Mouse (Mus musculus) Patski (cell line): ENCODE data around the gene Sh3bgrl. TPM values are rescaled to one million over a fixed set of nuclear protein-coding genes. Genes with fewer than 3 reads are reported as not detected.
A peak's percentile ranks its signal among the peaks of the same experiment; 100 is the strongest.

Source experiments
- ATAC-seq: fragments of 100-300 bp; one replicate; pipeline ENCODE4 v1.8.0; 2021
- CTCF ChIA-PET: fragments of 350-600 bp; sonication (Branson Sonifier 250); formaldehyde crosslinking; loops from one replicate; lab custom pipeline; 2022; ENCODE audit warnings: inconsistent platforms; lab: Charles Lee
- POLR2A ChIA-PET: fragments of 350-600 bp; sonication (Branson Sonifier 250); formaldehyde crosslinking; loops from one replicate; lab custom pipeline; 2022; ENCODE audit warnings: antibody characterized with exemption, inconsistent platforms; lab: Charles Lee
- DNase-seq: peaks from one replicate; pipeline ENCODE4 v3.0.0-alpha.2; 2011; ENCODE audit warnings: low read depth, low spot score
- H3K27me3 ChIP-seq: fragments of 371-371 bp; one replicate; pipeline ENCODE4 v1.5.1; 2021
- CTCF ChIP-seq: fragments of 100-300 bp; IDR thresholded peaks from one replicate; pipeline ENCODE4 v1.5.1; 2021
- in situ Hi-C: fragments of 300-500 bp; cut with MboI; formaldehyde crosslinking; loops from 3 replicates; pipeline ENCODE4 v1.11.1; 2018; ENCODE audit warnings: low pct_unique_long_range_greater_than_20kb, mixed read lengths
- polyA plus RNA-seq: library from polyadenylated mRNA; unstranded; gene quantifications from one replicate; pipeline ENCODE4 v1.2.3, GENCODE M21; 2021

The Sh3bgrl gene
- polyA plus RNA-seq, 1 experiment from 2014 or later: 127 TPM

DNA sequence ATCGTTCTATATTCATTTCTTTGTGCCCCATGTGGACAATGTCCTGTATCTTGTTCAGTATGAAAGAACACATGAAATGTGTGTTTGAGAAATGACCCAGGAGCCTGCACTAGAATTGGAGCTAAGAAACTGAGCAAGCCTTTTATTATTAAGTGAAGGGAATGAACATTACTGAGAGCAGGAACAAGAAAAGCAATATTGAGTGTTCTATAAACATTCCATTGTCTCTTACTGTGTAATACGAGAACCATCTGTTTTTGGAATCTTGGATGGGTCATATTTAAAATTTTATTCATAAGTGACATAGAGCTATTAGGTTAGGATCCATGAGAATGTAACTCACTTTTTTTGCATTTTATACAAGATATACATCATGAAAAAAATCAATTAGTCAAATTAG, 36.7 kb downstream of the Sh3bgrl start:
- in situ Hi-C loops: no loop called here
- no peak for TF ChIP-seq CTCF
- CTCF ChIA-PET: no interaction called here
- H3K27me3 ChIP-seq: peaks cover 29% of the 10 kb centered on the region
- DNase-seq (no peak), ATAC-seq (no peak)
- POLR2A ChIA-PET: no interaction called here

DNA sequence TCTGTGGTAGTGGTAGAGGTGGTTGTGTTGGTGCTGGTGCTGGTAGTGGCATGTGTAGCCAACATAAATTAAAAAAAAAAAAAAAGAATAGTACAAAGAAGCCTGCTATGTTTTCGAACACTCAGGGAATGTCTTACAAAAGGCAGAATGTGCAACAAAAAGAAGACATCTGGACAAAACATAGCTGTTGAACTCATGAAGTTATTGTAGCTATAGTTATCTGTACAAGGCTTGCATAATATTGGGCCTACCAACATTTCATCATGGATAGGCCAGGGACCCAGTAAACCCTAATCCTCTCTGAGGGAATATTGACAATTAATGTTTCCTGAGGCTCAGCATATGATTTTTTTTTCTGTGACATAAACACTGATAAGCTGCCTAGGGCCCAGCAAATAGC, 37.3 kb downstream of the Sh3bgrl start:
- TF ChIP-seq CTCF: no peak
- ATAC-seq: no peak

DNA sequence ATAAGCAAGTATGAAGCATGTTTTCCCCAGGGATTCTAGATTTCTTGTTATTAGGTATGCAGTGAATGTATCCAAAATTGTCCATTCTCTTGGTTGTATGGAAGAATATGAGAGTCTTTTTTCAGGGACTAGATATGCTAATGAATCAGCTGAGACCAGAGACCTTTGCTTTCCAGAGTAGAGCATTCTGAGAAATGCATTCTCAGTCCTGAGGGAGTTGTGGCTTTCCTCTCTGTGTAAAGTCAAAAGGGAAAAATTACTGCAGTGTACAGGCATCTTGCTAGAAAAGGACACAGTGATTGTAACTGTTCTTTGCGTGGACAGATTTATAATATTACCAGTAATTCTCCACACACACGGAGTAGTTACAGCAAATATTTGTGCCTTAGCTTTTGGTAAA, 38.3 kb downstream of the Sh3bgrl start:
- POLR2A ChIA-PET: no interaction called here
- ATAC-seq: no peak
- no peak for DNase-seq
- in situ Hi-C loops: no loop called here
- TF ChIP-seq CTCF: no peak
- CTCF ChIA-PET: no interaction called here
- H3K27me3 ChIP-seq: peaks cover 25% of the 10 kb centered on the region

More for the DNA sequence above, 37.3 kb downstream of the Sh3bgrl start:
- in situ Hi-C loops: no loop called here
- POLR2A ChIA-PET: interaction anchor here (0.7 kb wide), 1 partner anchor 1443 kb away, joined by 3 read pairs; no protein-coding TSS in a partner anchor
- CTCF ChIA-PET: no interaction called here
- DNase-seq: no peak
- H3K27me3 ChIP-seq: peaks cover 27% of the 10 kb centered on the region

DNA sequence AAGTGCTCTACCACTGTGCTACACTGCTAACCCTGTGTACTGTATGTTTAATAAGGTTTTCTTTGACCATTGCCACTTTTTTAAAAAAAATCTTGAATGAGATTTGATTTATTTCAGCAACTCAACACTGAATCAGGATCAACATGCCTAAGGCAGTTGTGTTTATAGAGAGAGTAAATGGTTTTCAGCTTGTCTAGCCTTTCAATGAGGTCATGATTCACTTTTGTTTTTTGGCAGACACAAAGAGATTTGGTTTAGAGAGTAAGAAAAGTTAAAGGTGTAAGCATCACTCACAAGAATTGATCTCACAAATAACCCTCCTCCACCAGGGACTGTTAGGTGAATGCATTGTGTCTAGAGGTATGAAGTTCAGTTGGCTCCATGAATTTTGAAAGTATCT, 41.1 kb downstream of the Sh3bgrl start:
- CTCF ChIA-PET: no interaction called here
- TF ChIP-seq CTCF: no peak
- POLR2A ChIA-PET: interaction anchor here (0.6 kb wide), 1 partner anchor 302 kb away, joined by 3 read pairs; no protein-coding TSS in a partner anchor
- H3K27me3 ChIP-seq: peaks cover 27% of the 10 kb centered on the region
- peak; percentile 47 for ATAC-seq
- DNase-seq: no peak
- in situ Hi-C loops: no loop called here

DNA sequence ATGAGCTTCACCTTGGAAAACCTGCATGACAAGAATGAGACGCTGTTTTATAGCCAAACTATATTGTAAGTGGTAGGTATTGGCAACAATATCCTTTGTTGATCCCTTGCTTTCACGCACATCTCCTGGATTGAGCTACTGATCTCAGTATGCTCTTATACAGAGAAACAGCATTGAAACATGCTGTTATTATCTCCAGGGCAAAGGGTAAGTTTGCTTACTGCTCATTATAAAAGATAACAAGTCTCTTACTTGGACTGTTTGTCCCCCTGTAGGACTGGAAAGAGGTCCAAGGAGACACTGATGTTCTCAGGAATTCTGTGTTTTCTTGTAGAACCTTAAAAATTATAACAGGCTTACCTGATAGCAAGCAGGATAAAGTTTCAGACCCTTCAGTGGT, 41.7 kb downstream of the Sh3bgrl start:
- ATAC-seq: peak; percentile 15
- in situ Hi-C loops: no loop called here
- POLR2A ChIA-PET: interaction anchor here (0.6 kb wide), 1 partner anchor 302 kb away, joined by 3 read pairs; no protein-coding TSS in a partner anchor

DNA sequence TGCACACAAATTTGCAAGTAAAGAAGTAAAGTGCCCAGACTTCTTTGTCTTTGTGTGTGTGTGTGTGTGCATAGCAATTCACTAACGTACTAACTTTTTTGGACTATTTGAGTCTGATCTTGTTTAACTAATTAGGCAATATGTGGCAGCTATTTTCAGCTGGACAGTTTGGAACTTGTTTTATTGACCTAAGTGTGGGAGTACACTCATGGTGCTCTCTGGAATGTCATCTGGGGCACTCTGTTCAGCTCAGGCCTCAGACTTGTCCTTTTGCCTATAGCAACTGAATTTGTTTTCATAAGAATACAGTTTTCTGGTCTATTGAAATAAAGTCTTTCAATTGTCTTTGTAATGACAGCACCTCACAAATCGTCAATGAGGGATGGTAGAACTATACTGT, 42.1 kb downstream of the Sh3bgrl start:
- POLR2A ChIA-PET: no interaction called here
- in situ Hi-C loops: no loop called here
- no peak for ATAC-seq
- CTCF ChIA-PET: interaction anchor here (0.6 kb wide), 1 partner anchor 309 kb away, joined by 3 read pairs; no protein-coding TSS in a partner anchor
- TF ChIP-seq CTCF: no peak
- DNase-seq: no peak
- peaks cover 34% of the 10 kb centered on the region for H3K27me3 ChIP-seq

More for the DNA sequence above, 41.7 kb downstream of the Sh3bgrl start:
- H3K27me3 ChIP-seq: peaks cover 32% of the 10 kb centered on the region
- no peak for DNase-seq
- CTCF ChIA-PET: no interaction called here
- no peak for TF ChIP-seq CTCF

DNA sequence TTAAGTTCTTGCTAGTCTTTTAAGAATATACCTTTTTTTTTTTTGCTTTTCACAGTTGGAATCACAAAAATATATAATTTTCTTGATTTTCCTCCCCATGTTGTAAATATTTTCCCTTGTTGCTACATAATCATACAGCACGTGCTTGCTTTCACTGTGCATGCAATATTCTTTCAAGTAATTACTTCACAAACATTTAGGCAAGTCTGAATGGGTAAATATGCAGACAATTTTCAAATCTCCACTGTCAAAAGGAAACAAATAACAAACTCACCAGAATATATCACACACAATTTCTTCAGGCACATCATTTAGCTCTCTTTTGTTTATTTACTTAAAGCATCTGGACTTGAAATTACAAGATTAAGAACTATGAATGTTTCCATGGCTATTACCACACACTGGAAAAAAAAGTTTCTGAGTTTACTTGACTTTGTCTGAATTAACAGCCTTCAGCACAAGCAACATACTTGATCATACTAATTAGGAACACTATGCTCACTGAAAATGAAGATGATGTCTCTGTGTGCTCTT, 46.2 kb downstream of the Sh3bgrl start:
- ChIA-PET POLR2A (no interaction called here), CTCF (no interaction called here)
- ATAC-seq (no peak), DNase-seq (no peak)
- TF ChIP-seq CTCF: no peak
- in situ Hi-C loops: no loop called here
- H3K27me3 ChIP-seq: peaks cover 37% of the 10 kb centered on the region

DNA sequence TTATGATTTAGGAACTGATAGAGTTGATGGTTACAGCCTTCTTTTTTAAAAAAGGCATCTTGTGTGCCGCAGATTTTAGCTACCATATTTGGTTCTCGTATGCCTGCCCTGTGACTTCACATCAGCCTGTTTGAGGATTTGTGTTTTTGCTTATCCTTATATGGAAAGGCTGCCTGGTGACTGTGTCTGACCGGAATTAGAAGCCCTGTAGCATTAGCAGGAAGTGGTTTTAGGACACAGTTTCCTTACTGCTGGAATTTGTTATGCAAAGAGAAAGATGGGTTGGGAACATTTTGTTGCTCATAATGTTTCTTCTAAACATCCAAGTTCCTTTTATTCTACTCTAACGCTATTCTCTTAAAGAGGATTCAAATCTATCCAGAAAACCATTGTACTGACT, 47.1 kb downstream of the Sh3bgrl start:
- peaks cover 39% of the 10 kb centered on the region for H3K27me3 ChIP-seq
- TF ChIP-seq CTCF: no peak
- in situ Hi-C loops: no loop called here
- DNase-seq: no peak
- CTCF ChIA-PET: no interaction called here
- peak; percentile 81 for ATAC-seq
- POLR2A ChIA-PET: no interaction called here

DNA sequence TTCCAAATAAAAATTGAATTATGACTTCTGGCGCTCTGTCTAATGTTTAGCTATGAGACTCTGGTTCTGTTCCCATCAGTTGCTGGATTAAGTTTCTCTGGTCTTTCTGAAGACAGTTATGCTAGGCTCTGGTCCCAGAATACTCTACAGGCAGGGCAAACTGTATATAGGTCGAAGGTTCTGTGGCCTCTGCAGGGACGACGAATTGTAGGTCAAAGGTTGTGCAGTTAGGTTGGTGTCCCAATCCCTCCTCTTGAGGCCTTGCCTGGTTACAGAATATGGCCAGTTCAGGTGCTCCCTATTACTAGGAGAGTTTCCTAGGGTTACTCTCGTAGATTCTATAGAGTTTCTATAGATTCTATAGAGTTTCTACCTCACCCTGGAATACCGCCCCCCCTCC, 50.6 kb downstream of the Sh3bgrl start:
- in situ Hi-C loops: no loop called here
- TF ChIP-seq CTCF: no peak
- POLR2A ChIA-PET: no interaction called here
- ATAC-seq (no peak), DNase-seq (no peak)
- H3K27me3 ChIP-seq: peaks cover 47% of the 10 kb centered on the region
- CTCF ChIA-PET: no interaction called here

DNA sequence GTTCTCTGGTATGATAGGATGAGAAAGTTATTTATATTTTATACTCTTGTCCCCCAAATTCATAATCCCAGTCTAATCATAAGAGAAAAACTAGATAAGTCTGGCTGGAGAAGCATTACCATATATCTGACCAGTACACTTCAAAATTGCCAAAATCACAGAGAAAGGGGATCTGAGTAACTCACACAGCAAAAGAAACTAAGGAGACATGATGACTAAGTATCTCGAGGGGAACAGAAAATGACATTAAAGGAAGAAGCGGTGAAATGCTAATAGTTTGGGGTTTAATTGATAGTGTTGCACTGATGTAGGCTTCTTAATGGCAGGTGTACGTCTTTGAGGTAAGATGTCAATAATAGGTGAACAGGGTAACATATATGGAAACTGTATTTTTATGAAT, 51.9 kb downstream of the Sh3bgrl start:
- CTCF ChIA-PET: no interaction called here
- POLR2A ChIA-PET: no interaction called here
- TF ChIP-seq CTCF: no peak
- ATAC-seq (no peak), DNase-seq (no peak)
- in situ Hi-C loops: no loop called here
- H3K27me3 ChIP-seq: peaks cover 41% of the 10 kb centered on the region

DNA sequence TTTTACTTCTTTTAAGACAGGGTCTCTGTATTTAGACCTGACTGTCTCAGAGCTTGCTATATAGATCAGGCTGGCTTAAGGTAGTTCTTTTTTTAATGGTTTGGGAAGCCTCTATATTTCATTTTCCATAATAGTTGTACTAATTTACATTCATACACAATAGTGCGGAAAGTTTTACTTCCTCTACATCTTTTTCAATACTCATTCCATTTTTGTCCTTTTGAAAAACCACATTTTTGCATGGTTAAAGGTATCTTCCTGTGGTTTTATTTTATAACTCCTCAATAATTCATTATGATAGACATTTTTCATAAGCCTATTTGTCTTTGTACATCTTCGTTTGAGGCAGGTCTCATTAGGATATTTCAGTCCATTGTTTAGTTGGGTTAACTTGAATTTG, 56.1 kb downstream of the Sh3bgrl start:
- H3K27me3 ChIP-seq: peaks cover 45% of the 10 kb centered on the region
- ChIA-PET CTCF (no interaction called here), POLR2A (no interaction called here)
- in situ Hi-C loops: no loop called here
- TF ChIP-seq CTCF: no peak
- ATAC-seq (no peak), DNase-seq (no peak)

DNA sequence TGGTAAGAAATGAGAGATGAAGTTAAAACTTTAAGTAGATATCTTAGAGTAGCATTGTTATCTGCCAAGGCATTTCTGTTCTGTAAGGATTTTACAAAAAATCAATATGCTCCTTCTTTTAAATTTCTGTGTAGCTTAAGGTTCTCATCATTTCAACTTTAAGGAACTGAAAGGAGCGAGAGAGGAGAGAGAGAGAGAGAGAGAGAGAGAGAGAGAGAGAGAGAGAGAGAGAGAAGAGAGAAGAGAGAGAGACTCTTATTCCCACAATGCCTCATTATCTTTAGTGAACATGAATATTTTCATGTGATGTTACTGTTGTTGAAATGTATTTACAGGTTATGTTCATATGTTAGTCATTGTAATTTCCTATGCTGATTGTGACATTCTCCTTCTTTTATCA, 65.2 kb downstream of the Sh3bgrl start:
- no peak for TF ChIP-seq CTCF
- DNase-seq (no peak), ATAC-seq (no peak)
- in situ Hi-C loops: no loop called here
- H3K27me3 ChIP-seq: peaks cover 37% of the 10 kb centered on the region
- ChIA-PET CTCF (interaction anchor here (1.6 kb wide), 1 partner anchor 26 kb away, joined by 3 read pairs; no protein-coding TSS in a partner anchor), POLR2A (no interaction called here)
